In the genomic region with DNA sequence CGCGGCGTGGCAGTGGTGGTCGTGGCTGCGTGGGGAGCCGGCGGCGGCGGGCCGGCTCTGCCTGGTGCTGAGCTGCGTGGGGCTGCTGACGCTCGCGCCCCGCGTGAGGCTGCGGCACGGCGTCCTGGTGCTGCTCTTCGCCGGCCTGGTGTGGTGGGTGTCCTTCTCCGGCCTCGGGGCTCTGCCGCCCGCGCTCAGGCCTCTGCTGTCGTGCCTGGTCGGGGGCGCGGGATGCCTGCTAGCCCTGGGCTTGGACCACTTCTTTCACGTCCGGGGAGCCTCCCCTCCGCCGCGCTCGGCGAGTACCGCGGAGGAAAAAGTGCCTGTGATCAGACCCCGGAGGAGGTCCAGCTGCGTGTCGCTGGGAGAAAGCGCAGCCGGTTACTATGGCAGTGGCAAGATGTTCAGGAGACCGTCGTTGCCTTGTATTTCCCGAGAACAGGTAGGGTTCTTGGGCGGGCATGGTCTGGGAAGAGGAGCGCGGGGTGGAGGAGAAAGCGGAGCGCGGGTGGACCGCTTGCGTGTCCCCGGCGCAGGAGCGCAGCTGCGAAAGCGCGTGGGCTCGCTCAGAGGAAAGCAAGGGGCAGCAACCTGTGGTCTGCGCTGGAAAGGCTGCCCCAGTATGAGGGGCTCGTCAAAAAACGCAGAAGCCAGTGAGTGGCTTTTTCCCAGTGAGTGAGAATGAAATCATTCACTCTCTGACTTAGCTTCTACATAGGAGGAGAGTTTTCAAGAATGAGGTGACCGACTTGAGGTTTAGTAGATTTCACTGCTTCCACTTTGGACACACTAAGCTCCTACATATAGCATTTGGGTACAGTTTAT, we compare ENCODE assay signal across 8 mouse cellular contexts. TPM values are rescaled to one million over a fixed set of nuclear protein-coding genes. Genes with fewer than 3 reads are reported as not detected.
DNase-seq lines count a peak whose midpoint lies in the region; ATAC-seq and TF ChIP-seq lines count a peak whose summit lies in the region.

No protein-coding gene starts in this region.

- TF ChIP-seq CTCF in bone marrow, adult 2 months (IDR thresholded peaks at IDR 0.05; ENCODE audit: control insufficient read depth, insufficient read depth, low read length), result no peak
- no peak for TF ChIP-seq CTCF in liver, embryonic 14.5 days (IDR thresholded peaks at IDR 0.05; ENCODE audit: low read depth)
- TF ChIP-seq CTCF in testis, adult 2 months (IDR thresholded peaks at IDR 0.05; ENCODE audit: control insufficient read depth, insufficient read depth, insufficient replicate concordance, low read depth, low read length), result no peak

- H3K27me3 ChIP-seq in embryonic facial prominence, embryonic 14.5 days (replicated peaks; ENCODE audit: control insufficient read depth, insufficient read depth, low read length), result no peaks in the 10 kb centered on the region
- no peaks in the 10 kb centered on the region for H3K27me3 ChIP-seq in heart, embryonic 16.5 days (ENCODE audit: control insufficient read depth, insufficient read depth, low read length)
- H3K27me3 ChIP-seq in liver, embryonic 14.5 days (ENCODE audit: control insufficient read depth, insufficient read depth, low read length), result peaks cover 9% of the 10 kb centered on the region
- H3K27me3 ChIP-seq in testis, adult 2 months (ENCODE audit: control insufficient read depth, insufficient read depth, low read length), result no peaks in the 10 kb centered on the region

- no peak for TF ChIP-seq EP300 in liver, embryonic 14.5 days (IDR thresholded peaks at IDR 0.05; ENCODE audit: low read depth)

- under 1% methylated on average over 66 of the region's 66 CpGs for WGBS in bone marrow, adult 2 months
- under 1% methylated on average over 39 of the region's 66 CpGs for WGBS in embryonic facial prominence, embryonic 14.5 days
- under 1% methylated on average over 66 of the region's 66 CpGs for WGBS in heart, embryonic 16.5 days
- under 1% methylated on average over 61 of the region's 66 CpGs for WGBS in liver, embryonic 14.5 days (ENCODE audit: insufficient replicate concordance)

- H3K4me3 ChIP-seq in bone marrow, adult 2 months (replicated peaks; ENCODE audit: control insufficient read depth, low read depth, low read length), result peak overlapping the region; percentile 92
- peak overlapping the region; percentile 86 for H3K4me3 ChIP-seq in embryonic facial prominence, embryonic 14.5 days (ENCODE audit: low read depth, low read length)
- H3K4me3 ChIP-seq in heart, embryonic 16.5 days (ENCODE audit: low read length), result peak overlapping the region; percentile 96
- peak overlapping the region; percentile 51 to 75 for H3K4me3 ChIP-seq in liver, embryonic 14.5 days (ENCODE audit: insufficient read depth in 1 of 2, low read depth in 2 of 2, low read length in 2 of 2)
- H3K4me3 ChIP-seq in testis, adult 2 months (ENCODE audit: control insufficient read depth, low read depth, low read length), result peak overlapping the region; percentile 93

- TF ChIP-seq POLR2A in bone marrow, adult 2 months (IDR thresholded peaks at IDR 0.05; ENCODE audit: borderline replicate concordance, control insufficient read depth, low read depth, low read length), result 0 out of 2 replicates have a peak, but pooled peaks have one; percentile 5
- TF ChIP-seq POLR2A in testis, adult 2 months (IDR thresholded peaks at IDR 0.05; ENCODE audit: control insufficient read depth, low read depth, low read length), result no peak

- peak overlapping the region; percentile 87 for H3K27ac ChIP-seq in bone marrow, adult 2 months (ENCODE audit: control insufficient read depth, insufficient read depth, low read depth, low read length, poor library complexity)
- peak overlapping the region; percentile 78 for H3K27ac ChIP-seq in embryonic facial prominence, embryonic 14.5 days (replicated peaks; ENCODE audit: low read depth, low read length)
- peak overlapping the region; percentile 68 for H3K27ac ChIP-seq in heart, embryonic 16.5 days (ENCODE audit: low read length)
- no peak overlapping the region for H3K27ac ChIP-seq in liver, embryonic 14.5 days
- peak overlapping the region; percentile 91 for H3K27ac ChIP-seq in testis, adult 2 months (ENCODE audit: control insufficient read depth, insufficient read depth, low read depth, low read length)

- H3K9ac ChIP-seq in embryonic facial prominence, embryonic 14.5 days (ENCODE audit: low read depth, low read length), result peak overlapping the region; percentile 86
- peak overlapping the region; percentile 80 for H3K9ac ChIP-seq in heart, embryonic 16.5 days (ENCODE audit: low read length)
- peak overlapping the region; percentile 51 for H3K9ac ChIP-seq in liver, embryonic 14.5 days (replicated peaks)

- no peaks in the 10 kb centered on the region for H3K4me1 ChIP-seq in bone marrow, adult 2 months (ENCODE audit: control insufficient read depth, insufficient read depth, low read length)
- H3K4me1 ChIP-seq in embryonic facial prominence, embryonic 14.5 days (ENCODE audit: control insufficient read depth, insufficient read depth, low read length), result peaks cover 7% of the 10 kb centered on the region; the same call in 1 of the 2 replicates
- peaks cover 3% of the 10 kb centered on the region; the same call in 1 of the 2 replicates for H3K4me1 ChIP-seq in heart, embryonic 16.5 days (ENCODE audit: control insufficient read depth, insufficient read depth, low read length)
- H3K4me1 ChIP-seq in liver, embryonic 14.5 days (replicated peaks; ENCODE audit: control insufficient read depth in 2 of 2, insufficient read depth in 2 of 2, low read length in 1 of 2), result peaks cover 2 to 6% of the 10 kb centered on the region in 2 experiments; a peak in 2 of 4 replicates
- H3K4me1 ChIP-seq in testis, adult 2 months (ENCODE audit: control insufficient read depth, insufficient read depth, low read length), result peaks cover 10% of the 10 kb centered on the region

- H3K9me3 ChIP-seq in embryonic facial prominence, embryonic 14.5 days (ENCODE audit: control insufficient read depth, low read length), result no peaks in the 10 kb centered on the region
- H3K9me3 ChIP-seq in heart, embryonic 16.5 days (replicated peaks; ENCODE audit: control insufficient read depth, low read length), result no peaks in the 10 kb centered on the region
- no peaks in the 10 kb centered on the region for H3K9me3 ChIP-seq in liver, embryonic 14.5 days (ENCODE audit: control insufficient read depth, low read length)

- no peaks in the 10 kb centered on the region for H3K36me3 ChIP-seq in embryonic facial prominence, embryonic 14.5 days (ENCODE audit: control insufficient read depth, insufficient read depth, low read length)
- no peaks in the 10 kb centered on the region for H3K36me3 ChIP-seq in heart, embryonic 16.5 days (ENCODE audit: control insufficient read depth, insufficient read depth)
- H3K36me3 ChIP-seq in liver, embryonic 14.5 days (replicated peaks; ENCODE audit: control insufficient read depth, insufficient read depth, low read depth), result no peaks in the 10 kb centered on the region
- H3K36me3 ChIP-seq in testis, adult 2 months (ENCODE audit: control insufficient read depth, insufficient read depth, low read length), result peaks cover 2% of the 10 kb centered on the region; the same call in 1 of the 2 replicates

- DNase-seq in CD4-positive helper T cell, adult 2 months (ENCODE audit: low read depth, low spot score), result peak; percentile 51
- peak; percentile 23 for DNase-seq in embryonic facial prominence, embryonic 14.5 days (ENCODE audit: low spot score)
- DNase-seq in kidney, postnatal 25 days, result peak; percentile 4 to 39
- DNase-seq in liver, embryonic 14.5 days (ENCODE audit: low read depth in 3 of 3, low spot score in 3 of 3), result no peak
- DNase-seq in neural tube, embryonic 10.5 days (ENCODE audit: extremely low spot score, low spot score), result peak; percentile 75

- ATAC-seq in embryonic facial prominence, embryonic 14.5 days (ENCODE audit: low read depth), result peak; percentile 64
- peak; percentile 20; the same call in 1 of the 2 replicates for ATAC-seq in heart, embryonic 16.5 days (replicated peaks; ENCODE audit: extremely low read depth, insufficient read depth, low FRiP score)
- peak; percentile 16; the same call in 1 of the 2 replicates for ATAC-seq in liver, embryonic 14.5 days (ENCODE audit: insufficient read depth)

- H3K4me2 ChIP-seq in embryonic facial prominence, embryonic 14.5 days (ENCODE audit: low read depth, low read length), result peak overlapping the region; percentile 92
- peak overlapping the region; percentile 97 for H3K4me2 ChIP-seq in heart, embryonic 16.5 days (ENCODE audit: low read depth, low read length)
- H3K4me2 ChIP-seq in liver, embryonic 14.5 days (ENCODE audit: low read depth), result peak overlapping the region; percentile 90

RNA-seq across cellular contexts. Expression of gene Pde3b, which starts 1.2 kb away (rescaled TPM):
- 1.3 and 2.4 TPM in 2 replicates for polyA plus RNA-seq in bone marrow, adult 2 months (2011; ENCODE audit: insufficient read depth, insufficient read length, low replicate concordance, missing spikeins)
- polyA plus RNA-seq in embryonic facial prominence, embryonic 14.5 days (2014; fragmentation: Nextera tagmentation; extraction: Ambion mirVana), result 6.7 and 7.2 TPM in 2 replicates
- polyA plus RNA-seq in heart, embryonic 16.5 days (2015; fragmentation: Nextera tagmentation; extraction: Ambion mirVana), result 2.9 and 3.9 TPM in 2 replicates
- polyA plus RNA-seq in liver, embryonic 14.5 days (2012; rRNA removed), result 1.9 and 2.4 TPM in 2 replicates
- 2.5 and 2.8 TPM in 2 replicates for polyA plus RNA-seq in liver, embryonic 14.5 days (2014; fragmentation: Nextera tagmentation; extraction: Ambion mirVana)
- polyA plus RNA-seq in testis, adult 2 months (2012; rRNA removed), result 23.8 and 31.1 TPM in 2 replicates

Comparison
In these comparisons a context has a peak if more than half of its experiments do, and no peak if none do; other contexts are left out.
1. DNase-seq: peak in CD4-positive helper T cell, adult 2 months (single experiment), embryonic facial prominence, embryonic 14.5 days (single experiment), kidney, postnatal 25 days (2 of 2) and neural tube, embryonic 10.5 days (single experiment); none in liver, embryonic 14.5 days (0 of 3).
2. Peak in every context shown above with its lines, with median percentiles within 50 percentile points of each other: H3K4me3 ChIP-seq, ATAC-seq, H3K4me2 ChIP-seq and H3K9ac ChIP-seq.